Mouse (Mus musculus) testis, adult 2 months (tissue): ENCODE results near the gene Fkbp5. TPM values are rescaled to one million over a fixed set of nuclear protein-coding genes. Genes with fewer than 3 reads are reported as not detected.

Experiments
- H3K27ac ChIP-seq: fragments of 200-500 bp; 2 replicates; pipeline ENCODE4 v1.5.1; 2012; ENCODE audit warnings: low read depth, low read length; ENCODE audit not compliant: control insufficient read depth, insufficient read depth
- H3K27me3 ChIP-seq: fragments of 200-500 bp; 2 replicates; pipeline ENCODE4 v1.6.1; 2012; ENCODE audit warnings: mild to moderate bottlenecking, low read length, moderate library complexity; ENCODE audit not compliant: control insufficient read depth, insufficient read depth
- H3K36me3 ChIP-seq: fragments of 200-500 bp; 2 replicates; pipeline ENCODE4 v1.6.1; 2012; ENCODE audit warnings: mild to moderate bottlenecking, low read length; ENCODE audit not compliant: control insufficient read depth, insufficient read depth
- H3K4me1 ChIP-seq: fragments of 200-500 bp; 2 replicates; pipeline ENCODE4 v1.6.1; 2012; ENCODE audit warnings: low read length; ENCODE audit not compliant: control insufficient read depth, insufficient read depth
- H3K4me3 ChIP-seq: fragments of 200-500 bp; 2 replicates; pipeline ENCODE4 v1.5.1; 2012; ENCODE audit warnings: low read depth, mild to moderate bottlenecking, low read length, moderate library complexity, mixed read lengths; ENCODE audit not compliant: control insufficient read depth
- CTCF ChIP-seq: fragments of 200-500 bp; IDR thresholded peaks from 2 replicates; pipeline ENCODE4 v1.5.1; 2012; ENCODE audit warnings: low read depth, mild to moderate bottlenecking, inconsistent platforms, low read length, moderate library complexity; ENCODE audit not compliant: control insufficient read depth, insufficient read depth, insufficient replicate concordance
- POLR2A ChIP-seq: fragments of 200-500 bp; IDR thresholded peaks from 2 replicates; pipeline ENCODE4 v1.6.1; 2012; ENCODE audit warnings: low read depth, mild to moderate bottlenecking, inconsistent platforms, low read length, moderate library complexity; ENCODE audit not compliant: control insufficient read depth
- polyA plus RNA-seq: library from polyadenylated mRNA; depleted of rRNA; stranded (reverse); fragments of >200 nt; gene quantifications from 2 replicates; pipeline ENCODE4 v1.2.3, GENCODE M21; 2012

Gene Fkbp5
- polyA plus RNA-seq, 1 experiment = 19.8 TPM

- Histone ChIP-seq H3K36me3 (no peaks in the 10 kb centered on the region), H3K4me3 (peak overlapping the region; percentile 42), H3K27ac (peak overlapping the region; percentile 78), H3K4me1 (peaks cover 26% of the 10 kb centered on the region), H3K27me3 (no peaks in the 10 kb centered on the region)
- TF ChIP-seq CTCF (no peak), POLR2A (0 out of 2 replicates have a peak, but pooled peaks have one; percentile 41)
These were observed 758 bp upstream of the Fkbp5 start for GRCm38 (mm10) chr17:28517956-28518614.

- no peaks in the 10 kb centered on the region for H3K36me3 ChIP-seq
- no peak for TF ChIP-seq POLR2A
- TF ChIP-seq CTCF = no peak
- H3K27me3 ChIP-seq = no peaks in the 10 kb centered on the region
- H3K4me1 ChIP-seq = peaks cover 20% of the 10 kb centered on the region
- peak overlapping the region; percentile 2 for H3K4me3 ChIP-seq
- peak overlapping the region; percentile 69 for H3K27ac ChIP-seq
These were observed 446 bp downstream of the Fkbp5 start for GRCm38 (mm10) chr17:28516881-28517280.

GRCm38 (mm10) chr17:28515431-28516341 is 1.6 kb downstream of the Fkbp5 start:
- Histone ChIP-seq H3K4me3 (peak overlapping the region; percentile 25), H3K27me3 (no peaks in the 10 kb centered on the region), H3K4me1 (peaks cover 24% of the 10 kb centered on the region), H3K36me3 (no peaks in the 10 kb centered on the region), H3K27ac (peak overlapping the region; percentile 91)
- TF ChIP-seq CTCF (no peak), POLR2A (peak; percentile 11; the same call in 1 of the 2 replicates)

GRCm38 (mm10) chr17:28514555-28514954 is 2.8 kb downstream of the Fkbp5 start:
- Histone ChIP-seq H3K36me3 (no peaks in the 10 kb centered on the region), H3K4me1 (peaks cover 28% of the 10 kb centered on the region), H3K4me3 (no peak overlapping the region), H3K27me3 (no peaks in the 10 kb centered on the region), H3K27ac (peak overlapping the region; percentile 65)
- TF ChIP-seq CTCF = no peak
- no peak for TF ChIP-seq POLR2A

GRCm38 (mm10) chr17:28513844-28514243 is 3.5 kb downstream of the Fkbp5 start:
- Histone ChIP-seq H3K4me3 (no peak overlapping the region), H3K27ac (peak overlapping the region; percentile 65), H3K27me3 (no peaks in the 10 kb centered on the region), H3K4me1 (peaks cover 25% of the 10 kb centered on the region), H3K36me3 (no peaks in the 10 kb centered on the region)
- TF ChIP-seq POLR2A = no peak
- TF ChIP-seq CTCF = no peak

- Histone ChIP-seq H3K4me1 (peaks cover 22% of the 10 kb centered on the region), H3K36me3 (no peaks in the 10 kb centered on the region), H3K27me3 (no peaks in the 10 kb centered on the region), H3K4me3 (no peak overlapping the region), H3K27ac (peak overlapping the region; percentile 65)
- no peak for TF ChIP-seq CTCF
- TF ChIP-seq POLR2A = no peak
These were observed 4.0 kb downstream of the Fkbp5 start for GRCm38 (mm10) chr17:28513337-28513736.

GRCm38 (mm10) chr17:28512696-28513095 is 4.6 kb downstream of the Fkbp5 start:
- H3K4me3 ChIP-seq = peak overlapping the region; percentile 56
- TF ChIP-seq CTCF (no peak), POLR2A (peak; percentile 33; the same call in 1 of the 2 replicates)
- no peaks in the 10 kb centered on the region for H3K36me3 ChIP-seq
- peaks cover 19% of the 10 kb centered on the region for H3K4me1 ChIP-seq
- H3K27me3 ChIP-seq = no peaks in the 10 kb centered on the region
- H3K27ac ChIP-seq = peak overlapping the region; percentile 65
